In the genomic region with DNA sequence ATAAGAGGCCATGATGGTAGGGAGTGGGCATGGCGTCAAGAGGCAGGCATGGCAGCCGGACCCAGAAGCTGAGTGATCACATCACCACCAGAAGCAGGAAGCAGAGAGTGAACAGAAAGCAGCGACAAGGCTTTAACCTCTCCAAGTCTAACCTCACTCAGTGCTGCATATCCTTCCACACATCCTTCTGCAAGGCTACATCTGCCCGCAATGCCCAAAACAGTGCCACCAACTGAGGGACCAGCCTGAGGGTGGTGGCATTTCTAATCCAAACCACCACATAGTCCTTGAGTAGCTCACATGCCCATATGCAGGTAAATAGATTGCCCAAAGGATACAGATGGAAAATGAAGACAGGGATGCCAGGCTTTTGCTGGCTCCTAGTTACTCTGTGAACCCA, we compare ENCODE assay signal across 25 mouse cellular contexts. TPM values are rescaled to one million over a fixed set of nuclear protein-coding genes. Genes with fewer than 3 reads are reported as not detected.
DNase-seq lines count a peak whose midpoint lies in the region; ATAC-seq lines count a peak whose summit lies in the region.
"Had no signal": no experiment of that assay in that cellular context is flagged by ENCODE, and none has a peak within 500 bp of the region (broad histone marks: within the 10 kb centered on the region; RNA-seq: fewer than 3 reads in every experiment).

No protein-coding gene starts in this region.

- ATAC-seq in liver, embryonic 11.5 days (replicated peaks; ENCODE audit: low FRiP score): no peak
- ATAC-seq: forebrain, embryonic 14.5 days; forebrain, embryonic 16.5 days had no signal

- H3K36me3 ChIP-seq in heart, embryonic 10.5 days: no peaks in the 10 kb centered on the region
- H3K36me3 ChIP-seq in liver, embryonic 11.5 days (ENCODE audit: control insufficient read depth, insufficient read depth, low read length): no peaks in the 10 kb centered on the region
- H3K36me3 ChIP-seq: embryonic facial prominence, embryonic 13.5 days; embryonic facial prominence, embryonic 15.5 days; forebrain, embryonic 10.5 days; forebrain, embryonic 12.5 days had no signal

- no peak overlapping the region for H3K4me3 ChIP-seq in heart, embryonic 10.5 days
- H3K4me3 ChIP-seq in liver, embryonic 11.5 days (ENCODE audit: low read depth, low read length): no peak overlapping the region
- H3K4me3 ChIP-seq: embryonic facial prominence, embryonic 13.5 days; embryonic facial prominence, embryonic 15.5 days; erythroblast, embryonic 14.5 days; forebrain, embryonic 10.5 days; forebrain, embryonic 12.5 days had no signal

- WGBS in heart, embryonic 10.5 days: 85% methylated on average over 4 of the region's 4 CpGs
- WGBS in liver, embryonic 11.5 days: 88% methylated on average over 4 of the region's 4 CpGs

- H3K9me3 ChIP-seq in heart, embryonic 10.5 days: no peaks in the 10 kb centered on the region
- H3K9me3 ChIP-seq in liver, embryonic 11.5 days (ENCODE audit: control insufficient read depth, low read length): no peaks in the 10 kb centered on the region
- H3K9me3 ChIP-seq: embryonic facial prominence, embryonic 13.5 days; embryonic facial prominence, embryonic 15.5 days; forebrain, embryonic 10.5 days; forebrain, embryonic 12.5 days had no signal

- no peak overlapping the region for H3K27ac ChIP-seq in heart, embryonic 10.5 days
- no peak overlapping the region for H3K27ac ChIP-seq in liver, embryonic 11.5 days (ENCODE audit: low read depth, low read length)
- H3K27ac ChIP-seq: embryonic facial prominence, embryonic 13.5 days; embryonic facial prominence, embryonic 15.5 days; forebrain, embryonic 10.5 days; forebrain, embryonic 12.5 days had no signal

- H3K27me3 ChIP-seq in heart, embryonic 10.5 days (ENCODE audit: insufficient read depth, poor library complexity, severe bottlenecking): no peaks in the 10 kb centered on the region
- H3K27me3 ChIP-seq in liver, embryonic 11.5 days (replicated peaks; ENCODE audit: control insufficient read depth, insufficient read depth, low read length): no peaks in the 10 kb centered on the region
- H3K27me3 ChIP-seq: embryonic facial prominence, embryonic 13.5 days; embryonic facial prominence, embryonic 15.5 days; forebrain, embryonic 12.5 days had no signal

- intact Hi-C loops in heart, postnatal 10 days (cut with DNase I): no loop called here

- H3K4me1 ChIP-seq in heart, embryonic 10.5 days: peaks cover 30% of the 10 kb centered on the region
- peaks cover 23% of the 10 kb centered on the region for H3K4me1 ChIP-seq in liver, embryonic 11.5 days (replicated peaks; ENCODE audit: control insufficient read depth, insufficient read depth, low read length)
- H3K4me1 ChIP-seq: embryonic facial prominence, embryonic 15.5 days; forebrain, embryonic 12.5 days had no signal

- no peak overlapping the region for H3K9ac ChIP-seq in liver, embryonic 11.5 days (ENCODE audit: low read depth, low read length)
- H3K9ac ChIP-seq: embryonic facial prominence, embryonic 13.5 days; embryonic facial prominence, embryonic 15.5 days; forebrain, embryonic 12.5 days had no signal

- H3K4me2 ChIP-seq in liver, embryonic 11.5 days: no peak overlapping the region
- H3K4me2 ChIP-seq: embryonic facial prominence, embryonic 13.5 days; embryonic facial prominence, embryonic 15.5 days; forebrain, embryonic 12.5 days had no signal

- peak; percentile 69 for DNase-seq in heart, embryonic 10.5 days (ENCODE audit: low spot score)
- no peak for DNase-seq in heart, postnatal 10 days
- peak; percentile 6 for DNase-seq in liver, embryonic 11.5 days (ENCODE audit: low spot score)
- DNase-seq in liver: no peak
- DNase-seq: adrenal gland, adult 2 months; adrenal gland, postnatal 10 days; adrenal gland, postnatal 25 days; cerebellum, adult 11 months; cerebellum, adult 18-20 months; cerebellum, adult 8-10 months; cerebellum, adult 9-11 months; cerebellum, postnatal 14 days; cerebellum, postnatal 36 days; embryo, embryonic 11 days had no signal

RNA-seq across cellular contexts. Expression of a gene that starts 23.5 kb away (rescaled TPM):
- 2.0 and 3.4 TPM in 2 replicates for polyA plus RNA-seq in heart, embryonic 10.5 days (2016; fragmentation: Nextera tagmentation; extraction: Ambion mirVana)
- 1 to 10 TPM in 1 of 2 experiments, under 1 TPM in 1; 0.69 to 1.3 TPM for total RNA-seq in heart, postnatal 10 days (2021)
- 5.6 and 5.9 TPM in 2 replicates for polyA plus RNA-seq in liver, embryonic 11.5 days (2014; fragmentation: Nextera tagmentation; extraction: Ambion mirVana)
- polyA plus RNA-seq: forebrain, embryonic 16.5 days had no signal

RNA-seq across cellular contexts. Expression of a gene that starts 38.3 kb away (rescaled TPM):
- 0.70 and 0.73 TPM in 2 replicates for polyA plus RNA-seq in heart, embryonic 10.5 days (2016; fragmentation: Nextera tagmentation; extraction: Ambion mirVana)
- total RNA-seq in heart, postnatal 10 days (2021): not detected
- 0.26 and 0.27 TPM in 2 replicates for polyA plus RNA-seq in liver, embryonic 11.5 days (2014; fragmentation: Nextera tagmentation; extraction: Ambion mirVana)
- total RNA-seq: adrenal gland, adult 2 months; adrenal gland, postnatal 25 days; common myeloid progenitor, adult 5-6 weeks; ES-E14 had no signal
- polyA plus RNA-seq: adrenal gland, adult 2 months; C2C12; embryonic facial prominence, embryonic 11.5 days; embryonic facial prominence, embryonic 13.5 days; erythroblast, embryonic 14.5 days; forebrain, embryonic 10.5 days; forebrain, embryonic 12.5 days; forebrain, embryonic 14.5 days; forebrain, embryonic 16.5 days had no signal

RNA-seq across cellular contexts. Expression of a gene that starts 38.3 kb away (rescaled TPM):
- polyA plus RNA-seq in heart, embryonic 10.5 days (2016; fragmentation: Nextera tagmentation; extraction: Ambion mirVana): not detected in 2 replicates
- total RNA-seq in heart, postnatal 10 days (2021): under 1 TPM in 1 of 2 experiments, not detected in 1; 0.26 TPM
- polyA plus RNA-seq in liver, embryonic 11.5 days (2014; fragmentation: Nextera tagmentation; extraction: Ambion mirVana): 0.36 and 0.92 TPM in 2 replicates
- total RNA-seq: adrenal gland, postnatal 25 days; ES-E14 had no signal
- polyA plus RNA-seq: C2C12; embryonic facial prominence, embryonic 11.5 days; erythroblast, embryonic 14.5 days had no signal

RNA-seq across cellular contexts. Expression of a gene that starts 50.2 kb away (rescaled TPM):
- polyA plus RNA-seq in heart, embryonic 10.5 days (2016; fragmentation: Nextera tagmentation; extraction: Ambion mirVana): 124 and 146 TPM in 2 replicates
- 10 to 100 TPM; 47.7 to 54.4 TPM for total RNA-seq in heart, postnatal 10 days (2021)
- 154 and 167 TPM in 2 replicates for polyA plus RNA-seq in liver, embryonic 11.5 days (2014; fragmentation: Nextera tagmentation; extraction: Ambion mirVana)

RNA-seq across cellular contexts. Expression of a gene that starts 50.9 kb away (rescaled TPM):
- 677 and 779 TPM in 2 replicates for polyA plus RNA-seq in heart, embryonic 10.5 days (2016; fragmentation: Nextera tagmentation; extraction: Ambion mirVana)
- 100 to 1,000 TPM; 916 to 930 TPM for total RNA-seq in heart, postnatal 10 days (2021)
- 499 and 512 TPM in 2 replicates for polyA plus RNA-seq in liver, embryonic 11.5 days (2014; fragmentation: Nextera tagmentation; extraction: Ambion mirVana)

Comparison
In these comparisons a context has a peak if more than half of its experiments do, and no peak if none do; other contexts are left out.
1. DNase-seq: peak in heart, embryonic 10.5 days (single experiment) and liver, embryonic 11.5 days (single experiment); none in heart, postnatal 10 days (0 of 2) and liver (single experiment).